Mouse (Mus musculus) limb, embryonic 13.5 days (tissue): ENCODE data around the gene Hcn2. TPM values are rescaled to one million over a fixed set of nuclear protein-coding genes. Genes with fewer than 3 reads are reported as not detected.
A peak's percentile ranks its signal among the peaks of the same experiment; 100 is the strongest.

Source experiments
- ATAC-seq: fragments of 200-750 bp; cut with Nextera tagmentation; 2 replicates; pipeline ENCODE4 v1.8.0; 2017; ENCODE audit warnings: low read depth, moderate number of reproducible peaks, moderate TSS enrichment; ENCODE audit not compliant: low FRiP score
- H3K27ac ChIP-seq: fragments of 300-500 bp; sonication (generic); 2 replicates; pipeline ENCODE4 v1.5.1; 2015; ENCODE audit warnings: inconsistent platforms, mild to moderate bottlenecking, moderate library complexity
- H3K27me3 ChIP-seq: fragments of 300-500 bp; sonication (generic); 2 replicates; pipeline ENCODE4 v1.6.1; 2015; ENCODE audit warnings: mild to moderate bottlenecking, inconsistent platforms
- H3K36me3 ChIP-seq: fragments of 300-500 bp; sonication (generic); 2 replicates; pipeline ENCODE4 v1.6.1; 2015; ENCODE audit warnings: inconsistent platforms, mild to moderate bottlenecking, moderate library complexity
- H3K4me1 ChIP-seq: fragments of 300-500 bp; sonication (generic); 2 replicates; pipeline ENCODE4 v1.6.1; 2015; ENCODE audit warnings: inconsistent platforms
- H3K4me2 ChIP-seq: fragments of 300-500 bp; sonication (generic); replicated peaks from 2 replicates; pipeline ENCODE4 v1.6.1; 2015; ENCODE audit warnings: inconsistent platforms, mild to moderate bottlenecking, moderate library complexity
- H3K4me3 ChIP-seq: fragments of 300-500 bp; sonication (generic); 2 replicates; pipeline ENCODE4 v1.5.1; 2015; ENCODE audit warnings: moderate library complexity, mild to moderate bottlenecking, inconsistent platforms
- H3K9ac ChIP-seq: fragments of 300-500 bp; sonication (generic); 2 replicates; pipeline ENCODE4 v1.6.1; 2015; ENCODE audit warnings: mild to moderate bottlenecking, inconsistent platforms
- H3K9me3 ChIP-seq: fragments of 300-500 bp; sonication (generic); 2 replicates; pipeline ENCODE4 v1.6.1; 2016; ENCODE audit warnings: inconsistent platforms
- WGBS: fragments of 180-500 bp; shearing (Covaris S2); methylation state at CpG from one replicate; pipeline ENCODE4 v1.1.7; 2015; 5-methylcytosine and 5-hydroxymethylcytosine counted together
- polyA plus RNA-seq: library from polyadenylated mRNA; unstranded; fragments of >200 nt; fragmentation: Nextera tagmentation; extraction: Ambion mirVana; gene quantifications from 2 replicates; pipeline ENCODE4 v1.2.1, GENCODE M21; 2015

Gene Hcn2
- polyA plus RNA-seq, result not detected in 2 replicates

DNA sequence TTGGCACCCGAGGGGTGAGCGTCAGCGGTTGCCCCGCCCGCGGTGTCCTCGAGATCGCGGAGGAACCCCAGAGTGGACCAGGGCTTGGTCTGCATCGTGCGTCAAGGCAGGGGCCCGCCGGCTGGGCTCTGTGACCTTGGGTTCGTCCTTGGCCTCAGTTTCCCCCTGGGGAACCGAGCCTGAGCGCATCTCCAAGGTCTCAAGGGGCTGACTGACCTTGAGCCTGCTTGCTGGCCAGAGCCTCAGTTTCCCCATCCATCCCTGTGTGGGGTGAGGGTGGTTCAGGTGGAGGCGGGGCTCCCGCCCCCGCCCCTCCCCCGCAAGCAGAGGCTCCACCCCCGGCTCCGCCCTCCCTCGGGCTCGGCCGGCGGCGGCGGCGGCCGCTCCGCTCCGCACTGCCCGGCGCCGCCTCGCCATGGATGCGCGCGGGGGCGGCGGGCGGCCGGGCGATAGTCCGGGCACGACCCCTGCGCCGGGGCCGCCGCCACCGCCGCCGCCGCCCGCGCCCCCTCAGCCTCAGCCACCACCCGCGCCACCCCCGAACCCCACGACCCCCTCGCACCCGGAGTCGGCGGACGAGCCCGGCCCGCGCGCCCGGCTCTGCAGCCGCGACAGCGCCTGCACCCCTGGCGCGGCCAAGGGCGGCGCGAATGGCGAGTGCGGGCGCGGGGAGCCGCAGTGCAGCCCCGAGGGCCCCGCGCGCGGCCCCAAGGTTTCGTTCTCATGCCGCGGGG is at the start of gene Hcn2:
TSS of gene Hcn2 (plus strand) at position 381 of the 734 bp plus-strand sequence.
- peak within 1 kb of the TSS; percentile 43 for H3K9ac ChIP-seq
- 4% methylated on average over 37 of the region's 91 CpGs for WGBS
- no peak for ATAC-seq

DNA sequence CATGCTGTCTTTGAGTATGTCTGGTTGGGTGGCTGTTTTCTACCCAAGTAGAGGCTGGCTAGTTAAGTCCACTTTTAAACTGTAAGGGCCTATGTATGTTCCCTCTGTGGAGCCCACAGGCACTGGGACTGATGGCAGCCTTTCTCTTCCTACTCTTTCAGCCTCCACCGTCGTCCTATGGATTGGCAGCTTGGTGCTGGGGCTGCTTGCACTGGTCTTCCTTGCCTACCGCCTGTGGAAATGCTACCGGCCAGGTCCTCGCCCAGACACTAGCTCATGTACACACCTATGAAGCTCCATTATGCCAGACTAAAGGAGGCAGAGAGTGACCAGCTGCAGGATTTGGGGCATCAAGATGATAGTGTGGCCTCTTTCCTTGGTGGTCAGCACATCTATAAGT is 48.4 kb upstream of the Hcn2 start:
- no peak for ATAC-seq
- Histone ChIP-seq H3K9ac (no peak overlapping the region), H3K36me3 (peaks cover 12% of the 10 kb centered on the region), H3K27ac (no peak overlapping the region), H3K27me3 (no peaks in the 10 kb centered on the region), H3K4me2 (peak overlapping the region; percentile 97; the same call in 1 of the 2 replicates), H3K9me3 (no peaks in the 10 kb centered on the region), H3K4me3 (no peak overlapping the region), H3K4me1 (peaks cover 19% of the 10 kb centered on the region)
- 86% methylated on average over 5 of the region's 5 CpGs for WGBS

More for the DNA sequence above, at the start of gene Hcn2:
- Histone ChIP-seq H3K4me1 (peaks cover 19% of the 10 kb centered on the region), H3K27ac (no peak within 1 kb of the TSS), H3K4me2 (peak within 1 kb of the TSS; percentile 95), H3K36me3 (peaks cover 8% of the 10 kb centered on the region), H3K9me3 (no peaks in the 10 kb centered on the region), H3K27me3 (peaks cover 80% of the 10 kb centered on the region), H3K4me3 (peak within 1 kb of the TSS; percentile 60)

DNA sequence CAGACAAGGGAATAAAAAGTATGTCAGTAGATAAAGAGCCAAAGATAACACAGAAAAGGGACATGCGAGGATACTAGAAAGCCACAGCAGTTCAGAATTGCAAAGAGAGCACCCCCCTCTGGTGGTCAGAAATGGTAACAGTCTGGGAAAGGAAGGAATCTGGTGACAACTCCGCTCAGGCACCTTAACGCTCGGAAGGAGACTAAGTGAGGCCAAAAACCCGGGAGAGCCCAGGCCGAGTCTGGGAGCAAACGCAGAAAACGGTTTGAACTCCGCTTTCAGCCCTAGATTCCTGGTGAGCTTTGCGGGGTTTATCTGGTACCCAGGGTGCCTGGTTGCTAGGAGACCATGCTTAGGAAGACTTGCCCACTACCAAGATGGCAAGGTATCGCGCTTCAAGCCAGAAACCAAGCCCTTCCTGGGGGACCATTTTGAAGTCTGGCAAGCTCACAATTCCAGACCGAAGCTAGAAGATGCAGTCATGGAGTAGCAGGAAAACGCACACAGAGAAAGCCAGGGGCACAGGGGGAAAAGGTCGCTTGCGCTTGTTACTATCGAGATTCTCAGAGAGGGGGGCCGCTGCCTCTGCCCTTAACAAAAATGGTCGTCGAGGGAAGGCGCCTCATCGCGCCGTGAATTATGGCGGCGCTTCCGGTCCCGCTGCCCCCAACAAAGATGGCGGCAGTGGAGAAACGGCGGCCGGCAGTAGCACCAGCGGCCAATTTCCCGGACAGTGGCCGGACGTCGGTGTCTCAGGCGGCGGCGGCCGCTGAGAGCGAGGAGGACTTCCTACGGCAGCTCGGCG is 47.5 kb upstream of the Hcn2 start, which contains the start of gene Tpgs1:
TSS of gene Tpgs1 (plus strand) at position 599 of the 805 bp plus-strand sequence.
- WGBS, result under 1% methylated on average over 45 of the region's 45 CpGs

DNA sequence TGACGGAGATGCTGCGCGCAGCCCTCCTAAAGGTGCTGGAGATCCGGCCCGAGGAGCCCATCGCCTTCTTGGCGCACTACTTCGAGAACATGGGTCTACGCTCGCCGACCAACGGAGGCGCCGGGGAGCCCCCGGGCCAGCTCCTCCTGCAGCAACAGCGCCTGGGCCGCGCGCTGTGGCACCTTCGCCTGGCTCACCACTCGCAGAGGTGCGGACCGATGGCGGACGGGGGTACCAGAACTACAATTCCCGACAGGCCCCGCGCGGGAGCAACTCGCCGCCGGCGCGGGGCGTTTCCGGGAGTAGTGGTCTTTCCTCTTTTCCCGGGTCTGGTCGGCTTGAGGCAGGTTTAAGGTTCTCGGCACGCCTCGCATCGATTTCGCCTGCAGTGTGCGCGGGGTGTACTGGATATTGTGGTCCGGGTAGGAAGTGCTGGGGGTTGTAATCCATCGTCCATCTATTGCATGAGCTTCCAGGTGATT is 46.8 kb upstream of the Hcn2 start:
- peak overlapping the region; percentile 91 for H3K9ac ChIP-seq
- H3K27ac ChIP-seq, result peak overlapping the region; percentile 94
- peak overlapping the region; percentile 93 for H3K4me3 ChIP-seq
- H3K36me3 ChIP-seq, result peaks cover 23% of the 10 kb centered on the region
- H3K4me1 ChIP-seq, result peaks cover 19% of the 10 kb centered on the region
- under 1% methylated on average over 47 of the region's 47 CpGs for WGBS
- H3K9me3 ChIP-seq, result no peaks in the 10 kb centered on the region
- ATAC-seq, result peak; percentile 55
- H3K4me2 ChIP-seq, result peak overlapping the region; percentile 97
- H3K27me3 ChIP-seq, result no peaks in the 10 kb centered on the region

More for the DNA sequence above, 47.5 kb upstream of the Hcn2 start, which contains the start of gene Tpgs1:
- Histone ChIP-seq H3K9ac (peak within 1 kb of the TSS; percentile 91), H3K27ac (peak within 1 kb of the TSS; percentile 94), H3K4me2 (peak within 1 kb of the TSS; percentile 97), H3K9me3 (no peaks in the 10 kb centered on the region), H3K27me3 (no peaks in the 10 kb centered on the region), H3K4me1 (peaks cover 19% of the 10 kb centered on the region), H3K36me3 (peaks cover 21% of the 10 kb centered on the region), H3K4me3 (peak within 1 kb of the TSS; percentile 93)
- ATAC-seq, result peak; percentile 86

DNA sequence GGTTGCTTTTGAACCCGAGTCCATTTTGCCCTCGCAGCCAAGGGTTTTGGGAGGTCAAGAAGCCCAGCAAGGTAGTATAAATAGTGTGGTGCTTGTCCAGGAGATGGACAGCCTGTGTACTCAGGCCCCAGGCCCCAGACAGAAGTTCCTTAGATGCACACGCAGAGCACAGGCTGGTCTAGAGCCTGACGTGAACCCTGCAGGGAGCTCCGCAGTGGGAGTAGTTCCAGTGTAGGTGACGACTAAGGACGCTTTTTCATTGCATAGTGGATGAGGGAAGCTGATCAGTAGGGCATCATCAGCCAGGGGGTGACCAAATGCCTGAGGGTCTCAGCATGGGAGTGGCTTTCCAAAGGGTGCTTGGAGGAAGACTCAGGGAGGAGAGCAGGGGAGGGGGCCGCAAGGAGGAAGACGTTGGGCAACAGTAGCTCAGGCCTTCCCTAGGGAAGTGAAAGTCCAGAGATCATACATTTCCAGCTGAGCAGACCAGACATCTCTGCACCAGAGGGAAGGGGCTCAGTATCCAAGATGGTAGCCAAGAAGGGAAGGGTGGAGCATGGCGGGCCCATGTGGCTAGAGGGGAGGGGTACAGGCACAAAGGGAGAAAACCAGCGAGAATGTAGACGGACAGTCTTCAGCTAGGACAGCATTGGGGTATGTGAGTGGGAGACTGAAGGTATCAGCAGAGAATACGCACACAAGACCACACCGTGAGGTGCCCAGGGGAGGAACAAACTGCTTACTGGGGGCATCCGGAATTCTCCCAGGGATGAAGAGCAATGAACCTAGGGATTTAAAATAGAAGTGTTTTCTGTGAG is 46.2 kb upstream of the Hcn2 start:
- Histone ChIP-seq H3K36me3 (peaks cover 25% of the 10 kb centered on the region), H3K4me3 (peak overlapping the region; percentile 93), H3K9me3 (no peaks in the 10 kb centered on the region), H3K27me3 (no peaks in the 10 kb centered on the region), H3K4me1 (peaks cover 19% of the 10 kb centered on the region), H3K27ac (peak overlapping the region; percentile 94), H3K9ac (peak overlapping the region; percentile 91), H3K4me2 (peak overlapping the region; percentile 97)
- WGBS, result 37% methylated on average over 15 of the region's 15 CpGs
- no peak for ATAC-seq

DNA sequence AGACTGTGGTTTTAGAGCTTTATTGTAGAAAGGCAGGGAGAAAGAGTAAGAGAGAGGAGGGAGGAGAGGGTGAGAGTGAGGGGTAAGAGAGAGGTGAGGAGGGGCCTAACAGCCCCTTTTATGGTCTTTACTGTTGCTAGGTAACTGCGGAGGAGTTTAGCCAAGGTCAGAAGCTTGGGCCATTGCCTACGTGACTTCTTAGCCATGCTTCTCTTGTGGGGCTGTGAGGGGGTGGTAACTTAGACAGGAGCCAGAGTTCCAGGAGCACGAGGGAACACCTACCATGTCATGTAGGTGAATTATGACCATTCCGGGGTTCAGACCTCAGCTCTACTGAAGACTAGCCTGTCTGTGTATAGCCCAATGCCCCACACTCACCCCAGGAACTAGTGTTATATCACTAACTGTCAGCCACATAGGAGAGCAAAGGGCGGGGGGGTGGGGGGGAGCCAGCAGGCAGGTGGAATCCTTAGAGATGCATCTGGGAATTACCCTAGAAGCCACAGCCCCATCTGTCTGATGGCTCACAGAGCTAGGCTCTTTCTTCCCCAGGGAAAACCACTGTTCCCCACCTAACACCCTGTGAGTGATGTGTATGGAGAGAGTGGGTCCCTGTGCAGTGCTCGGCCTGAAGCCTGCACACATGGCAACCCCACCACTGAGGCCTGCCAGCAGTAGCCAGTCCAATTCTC is 44.9 kb upstream of the Hcn2 start:
- Histone ChIP-seq H3K27ac (no peak overlapping the region), H3K4me2 (0 out of 2 replicates have a peak overlapping the region, but pooled peaks have one; percentile 97), H3K4me1 (peaks cover 19% of the 10 kb centered on the region), H3K4me3 (no peak overlapping the region), H3K36me3 (peaks cover 37% of the 10 kb centered on the region), H3K27me3 (no peaks in the 10 kb centered on the region), H3K9me3 (no peaks in the 10 kb centered on the region), H3K9ac (0 out of 2 replicates have a peak overlapping the region, but pooled peaks have one; percentile 43)
- 50% methylated on average over 6 of the region's 6 CpGs for WGBS
- no peak for ATAC-seq

DNA sequence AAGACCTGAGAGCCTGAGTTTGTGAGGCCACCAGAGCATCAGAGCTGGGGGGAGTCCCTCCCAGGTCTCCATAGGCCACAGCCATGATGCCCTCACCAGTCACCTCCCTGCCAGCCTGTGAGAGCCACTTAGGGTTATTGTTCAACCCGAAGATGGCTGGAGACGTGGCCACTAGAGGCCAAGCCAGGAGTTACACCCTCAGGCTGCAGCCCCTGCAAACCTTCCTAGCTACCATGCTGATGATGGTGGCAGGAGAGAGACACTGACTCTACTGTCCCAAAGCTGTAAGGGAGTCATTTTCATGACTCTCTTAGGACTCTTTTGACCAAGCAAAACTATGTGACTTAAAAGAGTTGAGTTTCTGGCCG is 44.4 kb upstream of the Hcn2 start:
- no peak for ATAC-seq
- Histone ChIP-seq H3K27me3 (no peaks in the 10 kb centered on the region), H3K4me2 (no peak overlapping the region), H3K4me1 (peaks cover 19% of the 10 kb centered on the region), H3K9me3 (no peaks in the 10 kb centered on the region), H3K4me3 (no peak overlapping the region), H3K9ac (no peak overlapping the region), H3K36me3 (peaks cover 37% of the 10 kb centered on the region), H3K27ac (no peak overlapping the region)
- 65% methylated on average over 3 of the region's 3 CpGs for WGBS

DNA sequence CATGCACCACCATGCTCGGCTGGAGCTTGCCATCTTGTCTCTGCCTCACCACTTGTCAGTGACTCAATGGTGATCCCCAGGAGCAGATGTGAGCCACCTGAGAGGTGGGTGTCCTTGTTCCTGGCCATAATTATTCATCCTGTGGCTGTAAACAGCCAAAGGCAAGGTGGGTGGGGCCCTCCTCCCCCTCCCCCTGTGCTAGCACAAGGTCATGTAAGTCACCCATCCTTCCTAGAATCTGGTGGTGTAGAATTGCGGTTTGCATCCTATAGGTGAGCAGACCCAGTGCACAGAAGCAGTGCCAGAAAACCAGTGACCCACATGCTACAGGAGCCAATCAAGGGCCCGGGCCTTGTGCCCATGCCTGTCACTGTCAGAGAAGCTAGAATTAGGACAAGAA is 43.4 kb upstream of the Hcn2 start:
- Histone ChIP-seq H3K4me2 (no peak overlapping the region), H3K36me3 (peaks cover 37% of the 10 kb centered on the region), H3K9me3 (no peaks in the 10 kb centered on the region), H3K4me1 (peaks cover 19% of the 10 kb centered on the region), H3K4me3 (no peak overlapping the region), H3K27me3 (no peaks in the 10 kb centered on the region), H3K9ac (no peak overlapping the region), H3K27ac (no peak overlapping the region)
- 88% methylated on average over 3 of the region's 3 CpGs for WGBS
- no peak for ATAC-seq

DNA sequence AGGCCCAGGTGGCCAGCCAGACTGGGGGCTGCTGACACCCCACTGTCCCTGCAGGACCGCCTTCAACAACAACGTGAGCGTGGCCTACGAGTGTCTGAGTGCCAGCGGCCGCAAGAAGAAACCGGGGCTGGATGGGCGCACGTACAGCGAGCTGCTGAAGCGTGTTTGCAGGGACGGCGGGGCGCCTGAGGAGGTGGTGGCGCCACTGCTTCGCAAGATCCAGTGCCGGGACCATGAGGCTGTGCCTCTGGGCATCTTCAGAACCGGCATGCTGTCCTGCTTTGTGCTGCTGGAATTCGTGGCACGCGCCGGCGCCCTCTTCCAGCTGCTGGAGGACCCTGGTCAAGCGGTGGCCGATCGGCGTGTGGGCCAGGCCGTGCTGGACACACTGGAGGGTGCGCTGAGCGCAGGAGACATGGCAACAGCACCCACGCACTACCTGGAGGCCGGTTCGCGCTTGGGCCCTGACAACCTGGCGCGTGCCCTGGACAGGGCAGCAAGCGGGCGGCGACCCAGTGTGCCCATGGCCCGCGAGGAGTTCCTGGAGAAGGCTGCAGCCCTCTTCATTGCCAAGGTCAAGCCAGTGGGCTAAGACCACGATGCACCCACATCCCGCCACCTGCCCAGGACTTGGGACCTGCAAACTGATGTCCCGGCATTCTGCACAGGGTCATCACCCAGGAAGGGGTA is 40.9 kb upstream of the Hcn2 start:
- Histone ChIP-seq H3K4me3 (no peak overlapping the region), H3K9me3 (no peaks in the 10 kb centered on the region), H3K4me2 (no peak overlapping the region), H3K4me1 (peaks cover 10% of the 10 kb centered on the region), H3K36me3 (peaks cover 37% of the 10 kb centered on the region), H3K9ac (no peak overlapping the region), H3K27me3 (no peaks in the 10 kb centered on the region), H3K27ac (no peak overlapping the region)
- ATAC-seq, result no peak
- 60% methylated on average over 44 of the region's 44 CpGs for WGBS

DNA sequence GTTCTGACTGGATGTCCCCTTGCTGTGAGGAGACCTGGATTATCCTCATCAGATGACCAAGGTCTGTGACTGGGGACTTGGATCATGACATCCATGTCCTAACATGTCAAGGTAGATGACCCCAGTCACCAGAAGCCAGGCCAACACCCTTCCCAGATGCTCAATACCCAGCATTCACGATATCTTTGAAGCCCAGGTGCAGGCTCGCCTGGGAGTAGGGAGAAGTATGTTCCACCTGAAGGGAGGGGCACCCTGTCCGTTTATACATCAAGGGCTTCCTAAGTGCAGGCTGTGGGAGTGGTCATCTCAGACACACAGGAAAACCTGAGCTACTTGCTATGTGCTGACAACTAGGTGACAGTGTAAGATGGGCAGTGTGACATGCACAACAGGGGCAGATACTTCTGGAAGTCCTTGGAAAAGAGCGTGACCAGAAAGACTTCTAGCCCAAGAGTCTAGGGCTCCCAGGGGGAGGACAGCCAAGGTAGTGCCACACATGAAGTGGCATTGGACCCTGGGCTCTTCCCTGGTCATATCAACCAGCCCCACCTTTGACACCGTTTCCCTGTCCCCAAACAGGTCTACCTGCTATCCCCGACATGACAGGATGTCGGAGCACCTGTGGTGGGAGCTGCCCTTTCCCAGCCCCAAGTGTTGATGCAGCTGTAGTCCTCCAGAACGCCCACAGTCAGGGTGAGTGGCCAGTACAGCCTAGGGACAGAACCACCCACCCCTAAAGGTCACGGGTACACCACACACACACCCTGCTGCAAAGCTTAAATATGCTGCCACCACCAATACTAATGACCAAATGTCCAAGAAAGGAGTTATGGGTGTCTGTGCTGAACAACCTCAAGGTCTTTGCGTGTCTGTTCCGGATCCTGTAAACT is 35.6 kb upstream of the Hcn2 start:
- WGBS, result 33% methylated on average over 11 of the region's 11 CpGs
- Histone ChIP-seq H3K9me3 (no peaks in the 10 kb centered on the region), H3K4me2 (peak overlapping the region; percentile 69), H3K9ac (peak overlapping the region; percentile 50), H3K27me3 (no peaks in the 10 kb centered on the region), H3K4me1 (peaks cover 23% of the 10 kb centered on the region), H3K4me3 (peak overlapping the region; percentile 91), H3K36me3 (peaks cover 23% of the 10 kb centered on the region), H3K27ac (peak overlapping the region; percentile 70)
- peak; percentile 4; the same call in 1 of the 2 replicates for ATAC-seq
